Mouse (Mus musculus) hindbrain, postnatal 0 days (tissue): ENCODE results near the gene Trim46. TPM values are rescaled to one million over a fixed set of nuclear protein-coding genes. Genes with fewer than 3 reads are reported as not detected.

Experiments
- ATAC-seq: fragments of 200-750 bp; cut with Nextera tagmentation; 2 replicates; pipeline ENCODE4 v1.8.0; 2017; ENCODE audit warnings: mild to moderate bottlenecking, moderate TSS enrichment, moderate library complexity
- DNase-seq: peaks from one replicate; pipeline ENCODE4 v3.0.0-alpha.2; 2015; ENCODE audit warnings: low spot score
- H3K27ac ChIP-seq: fragments of 300-500 bp; sonication (generic); 2 replicates; pipeline ENCODE4 v1.5.1; 2014; ENCODE audit warnings: mild to moderate bottlenecking
- H3K27me3 ChIP-seq: fragments of 300-500 bp; sonication (generic); 2 replicates; pipeline ENCODE4 v1.6.1; 2014; ENCODE audit warnings: low read length, mixed read lengths; ENCODE audit not compliant: insufficient read depth
- H3K36me3 ChIP-seq: fragments of 300-500 bp; sonication (generic); 2 replicates; pipeline ENCODE4 v1.6.1; 2014; ENCODE audit warnings: low read length, mixed read lengths; ENCODE audit not compliant: insufficient read depth
- H3K4me1 ChIP-seq: fragments of 300-500 bp; sonication (generic); 2 replicates; pipeline ENCODE4 v1.6.1; 2014; ENCODE audit warnings: antibody characterized with exemption, low read length, mixed read lengths; ENCODE audit not compliant: insufficient read depth
- H3K4me2 ChIP-seq: fragments of 300-500 bp; sonication (generic); 2 replicates; pipeline ENCODE4 v1.6.1; 2014; ENCODE audit warnings: low read depth, mild to moderate bottlenecking, low read length, moderate library complexity, mixed read lengths
- H3K4me3 ChIP-seq: fragments of 300-500 bp; sonication (generic); 2 replicates; pipeline ENCODE4 v1.5.1; 2014; ENCODE audit warnings: low read length
- H3K9ac ChIP-seq: fragments of 300-500 bp; sonication (generic); replicated peaks from 2 replicates; pipeline ENCODE4 v1.6.1; 2014; ENCODE audit warnings: mild to moderate bottlenecking, low read length, moderate library complexity, mixed read lengths
- H3K9me3 ChIP-seq: fragments of 300-500 bp; sonication (generic); 2 replicates; pipeline ENCODE4 v1.6.1; 2016; ENCODE audit warnings: low read length, mixed read lengths
- CTCF ChIP-seq: IDR thresholded peaks from 2 replicates; pipeline ENCODE4 v1.5.1; 2016; ENCODE audit warnings: antibody characterized with exemption, control low read depth, low read depth
- WGBS: fragments of 180-500 bp; shearing (Covaris S2); extraction: QIAGEN DNeasy Blood & Tissue Kit; methylation state at CpG from one replicate; pipeline ENCODE4 v1.1.7; 2014; 5-methylcytosine and 5-hydroxymethylcytosine counted together
- polyA plus RNA-seq: library from polyadenylated mRNA; unstranded; fragments of >200 nt; fragmentation: Nextera tagmentation; extraction: Ambion mirVana; gene quantifications from 2 replicates; pipeline ENCODE4 v1.2.1, GENCODE M21; 2015
- total RNA-seq: library from RNA; depleted of rRNA; stranded (reverse); fragments of >200 nt; gene quantifications from 2 replicates; pipeline ENCODE4 v1.2.3, GENCODE M21; 2014

Gene Trim46
- total and polyA plus RNA-seq, 2 experiments from 2014 or later, result 49.8 to 97.9 TPM

DNA sequence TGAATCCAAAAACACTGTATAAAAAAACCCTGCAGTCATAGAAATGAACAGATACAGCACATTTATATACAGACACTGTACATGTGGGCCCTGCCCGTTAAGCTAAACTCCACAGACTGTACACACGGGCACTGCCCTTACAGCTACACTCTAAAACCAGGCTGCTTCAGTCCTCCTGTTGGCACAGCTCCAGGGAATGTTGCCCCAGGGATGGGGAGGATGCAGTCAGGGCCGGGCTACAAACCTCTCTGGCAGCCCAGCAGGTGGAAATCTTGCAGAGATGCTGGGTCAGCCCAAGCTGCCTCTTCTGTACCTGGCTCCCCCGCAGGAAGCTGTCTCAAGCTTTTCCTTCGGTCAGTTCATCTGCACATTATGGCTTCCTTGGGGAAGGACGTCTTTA, 25.7 kb upstream of the Trim46 start:
- DNase-seq (peak; percentile 28), ATAC-seq (no peak)
- Histone ChIP-seq H3K4me3 (no peak overlapping the region), H3K9ac (no peak overlapping the region), H3K4me1 (peaks cover 18% of the 10 kb centered on the region), H3K4me2 (no peak overlapping the region), H3K27ac (no peak overlapping the region), H3K36me3 (no peaks in the 10 kb centered on the region), H3K9me3 (no peaks in the 10 kb centered on the region), H3K27me3 (no peaks in the 10 kb centered on the region)
- no peak for TF ChIP-seq CTCF
- 45% methylated on average over 6 of the region's 6 CpGs for WGBS

GRCm38 (mm10) chr3:89270891-89271290, 24.8 kb upstream of the Trim46 start:
- no peaks in the 10 kb centered on the region for H3K36me3 ChIP-seq
- H3K27me3 ChIP-seq, result no peaks in the 10 kb centered on the region
- H3K9ac ChIP-seq, result peak overlapping the region; percentile 59; the same call in 1 of the 2 replicates
- no peak for TF ChIP-seq CTCF
- peak overlapping the region; percentile 58; the same call in 1 of the 2 replicates for H3K4me3 ChIP-seq
- ATAC-seq (no peak), DNase-seq (peak; percentile 18)
- H3K4me1 ChIP-seq, result peaks cover 18% of the 10 kb centered on the region
- no peaks in the 10 kb centered on the region for H3K9me3 ChIP-seq
- 41% methylated on average over 6 of the region's 6 CpGs for WGBS
- peak overlapping the region; percentile 86 for H3K27ac ChIP-seq
- H3K4me2 ChIP-seq, result peak overlapping the region; percentile 68

GRCm38 (mm10) chr3:89270051-89270755, 24.1 kb upstream of the Trim46 start, which contains the start of gene Slc50a1:
TSS of gene Slc50a1 (minus strand) at chr3:89270570.
- 1% methylated on average over 39 of the region's 39 CpGs for WGBS
- H3K4me3 ChIP-seq, result peak within 1 kb of the TSS; percentile 58

DNA sequence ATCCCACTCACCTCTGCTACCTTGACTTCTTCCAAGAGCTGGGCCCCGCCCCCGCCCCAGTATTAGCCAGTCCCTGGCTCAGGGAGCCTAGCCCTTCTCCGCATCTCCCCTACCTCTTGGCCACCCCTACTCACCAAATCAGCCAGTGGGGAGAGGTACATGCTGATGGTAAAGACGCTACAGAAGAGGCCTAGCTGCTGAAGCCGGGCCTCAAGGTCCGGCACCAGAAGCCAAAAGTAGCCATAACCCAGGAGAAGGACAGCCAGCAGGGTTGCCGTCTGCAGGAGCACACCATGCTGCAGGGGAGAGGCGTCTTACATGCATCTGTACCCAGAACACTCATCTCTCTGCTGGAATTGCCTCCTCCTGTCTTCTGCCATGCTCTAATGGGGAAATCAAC, 22.8 kb upstream of the Trim46 start:
- no peak for TF ChIP-seq CTCF
- Histone ChIP-seq H3K4me3 (no peak overlapping the region), H3K4me1 (peaks cover 18% of the 10 kb centered on the region), H3K4me2 (peak overlapping the region; percentile 68; the same call in 1 of the 2 replicates), H3K9me3 (no peaks in the 10 kb centered on the region), H3K36me3 (no peaks in the 10 kb centered on the region), H3K9ac (no peak overlapping the region), H3K27ac (no peak overlapping the region), H3K27me3 (no peaks in the 10 kb centered on the region)
- no peak for ATAC-seq
- no peak for DNase-seq
- 57% methylated on average over 8 of the region's 8 CpGs for WGBS

More at GRCm38 (mm10) chr3:89270051-89270755, 24.1 kb upstream of the Trim46 start, which contains the start of gene Slc50a1:
- peak; percentile 68 for TF ChIP-seq CTCF
- DNase-seq, result peak; percentile 87
- Histone ChIP-seq H3K9me3 (no peaks in the 10 kb centered on the region), H3K27ac (peak within 1 kb of the TSS; percentile 86), H3K4me2 (peak within 1 kb of the TSS; percentile 68), H3K27me3 (no peaks in the 10 kb centered on the region), H3K4me1 (peaks cover 18% of the 10 kb centered on the region), H3K36me3 (no peaks in the 10 kb centered on the region), H3K9ac (peak within 1 kb of the TSS; percentile 59)
- ATAC-seq, result peak; percentile 64

DNA sequence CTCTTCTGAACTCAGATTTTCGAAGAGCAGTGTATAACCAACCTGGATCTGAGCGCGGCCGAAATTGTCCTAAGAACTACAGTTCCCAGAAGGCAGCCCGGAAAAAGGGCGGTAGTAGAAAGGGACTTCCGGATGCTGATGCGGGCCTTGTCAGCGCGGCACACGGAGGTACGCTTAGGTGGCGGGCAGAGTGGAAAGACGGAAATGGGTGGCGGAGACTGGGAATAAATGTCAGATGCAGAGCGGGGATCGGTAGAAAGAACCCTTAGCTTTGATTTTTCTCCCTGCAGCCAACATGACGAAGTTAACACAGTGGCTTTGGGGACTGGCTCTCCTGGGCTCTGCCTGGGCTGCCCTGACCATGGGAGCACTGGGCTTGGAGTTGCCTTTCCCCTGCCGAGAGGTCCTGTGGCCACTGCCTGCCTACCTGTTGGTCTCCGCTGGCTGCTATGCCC, 20.4 kb upstream of the Trim46 start:
- Histone ChIP-seq H3K27ac (peak overlapping the region; percentile 81; the same call in 1 of the 2 replicates), H3K4me1 (peaks cover 18% of the 10 kb centered on the region), H3K4me2 (peak overlapping the region; percentile 99), H3K9me3 (no peaks in the 10 kb centered on the region), H3K4me3 (peak overlapping the region; percentile 68), H3K9ac (peak overlapping the region; percentile 84), H3K27me3 (no peaks in the 10 kb centered on the region), H3K36me3 (no peaks in the 10 kb centered on the region)
- TF ChIP-seq CTCF, result no peak
- DNase-seq, result peak; percentile 92
- peak; percentile 89 for ATAC-seq
- 0% methylated on average over 20 of the region's 20 CpGs for WGBS

DNA sequence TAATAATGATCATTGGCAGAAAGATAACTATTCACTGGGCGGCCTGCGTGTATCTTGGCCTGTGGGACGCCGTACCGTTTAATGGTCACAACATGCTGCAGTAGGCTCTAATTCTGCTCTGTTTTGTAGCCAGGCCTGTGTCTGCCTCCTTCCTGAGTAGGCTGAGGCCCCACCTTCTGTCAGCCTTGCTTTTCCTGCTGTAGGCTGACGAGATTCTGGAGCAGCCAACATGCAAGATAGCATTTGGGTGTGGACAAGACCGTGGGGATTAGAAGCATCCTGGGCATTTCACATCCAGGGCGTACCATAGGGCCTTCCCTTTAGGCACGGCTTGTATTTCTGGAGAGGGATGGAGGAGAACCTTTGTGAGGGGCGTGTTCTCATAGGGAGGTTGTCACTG, 16.3 kb upstream of the Trim46 start:
- H3K4me3 ChIP-seq, result no peak overlapping the region
- H3K9me3 ChIP-seq, result no peaks in the 10 kb centered on the region
- H3K4me1 ChIP-seq, result peaks cover 4% of the 10 kb centered on the region; the same call in 1 of the 2 replicates
- no peak for DNase-seq
- no peak for TF ChIP-seq CTCF
- no peaks in the 10 kb centered on the region for H3K27me3 ChIP-seq
- no peak overlapping the region for H3K4me2 ChIP-seq
- WGBS, result 77% methylated on average over 10 of the region's 10 CpGs
- no peaks in the 10 kb centered on the region for H3K36me3 ChIP-seq
- H3K9ac ChIP-seq, result no peak overlapping the region
- no peak overlapping the region for H3K27ac ChIP-seq
- ATAC-seq, result no peak

DNA sequence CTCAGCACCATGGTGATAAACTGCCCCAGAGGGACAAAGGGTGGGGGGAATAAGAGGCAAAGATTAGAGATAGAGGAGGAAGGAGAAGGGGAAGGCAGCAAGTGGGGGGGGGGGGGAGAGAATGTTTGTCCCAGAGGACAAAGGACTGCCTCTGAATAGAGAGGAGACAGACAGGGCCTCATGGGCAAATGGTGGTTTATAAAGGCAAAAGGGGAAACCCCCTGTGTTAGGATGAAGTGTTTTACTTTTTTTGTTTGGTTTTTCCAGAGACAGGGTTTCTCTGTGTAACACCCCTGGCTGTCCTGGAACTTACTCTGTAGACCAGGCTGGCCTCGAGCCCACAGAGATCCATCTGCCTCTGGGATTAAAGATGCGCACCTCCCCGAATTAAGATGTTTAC, 14.1 kb upstream of the Trim46 start:
- Histone ChIP-seq H3K4me1 (no peaks in the 10 kb centered on the region), H3K27ac (no peak overlapping the region), H3K27me3 (no peaks in the 10 kb centered on the region), H3K4me2 (no peak overlapping the region), H3K4me3 (no peak overlapping the region), H3K9ac (no peak overlapping the region), H3K36me3 (no peaks in the 10 kb centered on the region), H3K9me3 (no peaks in the 10 kb centered on the region)
- TF ChIP-seq CTCF, result no peak
- no peak for ATAC-seq
- no peak for DNase-seq
- WGBS, result 69% methylated on average over 3 of the region's 3 CpGs
